Mouse (Mus musculus) hindbrain, postnatal 0 days (tissue): ENCODE measurements around the gene Gm30083. TPM values are rescaled to one million over a fixed set of nuclear protein-coding genes. Genes with fewer than 3 reads are reported as not detected.

Source experiments
- ATAC-seq: fragments of 200-750 bp; cut with Nextera tagmentation; 2 replicates; pipeline ENCODE4 v1.8.0; 2017; ENCODE audit warnings: mild to moderate bottlenecking, moderate TSS enrichment, moderate library complexity
- DNase-seq: peaks from one replicate; pipeline ENCODE4 v3.0.0-alpha.2; 2015; ENCODE audit warnings: low spot score
- H3K27ac ChIP-seq: fragments of 300-500 bp; sonication (generic); 2 replicates; pipeline ENCODE4 v1.5.1; 2014; ENCODE audit warnings: mild to moderate bottlenecking
- H3K27me3 ChIP-seq: fragments of 300-500 bp; sonication (generic); 2 replicates; pipeline ENCODE4 v1.6.1; 2014; ENCODE audit warnings: low read length, mixed read lengths; ENCODE audit not compliant: insufficient read depth
- H3K36me3 ChIP-seq: fragments of 300-500 bp; sonication (generic); 2 replicates; pipeline ENCODE4 v1.6.1; 2014; ENCODE audit warnings: low read length, mixed read lengths; ENCODE audit not compliant: insufficient read depth
- H3K4me1 ChIP-seq: fragments of 300-500 bp; sonication (generic); 2 replicates; pipeline ENCODE4 v1.6.1; 2014; ENCODE audit warnings: antibody characterized with exemption, low read length, mixed read lengths; ENCODE audit not compliant: insufficient read depth
- H3K4me2 ChIP-seq: fragments of 300-500 bp; sonication (generic); 2 replicates; pipeline ENCODE4 v1.6.1; 2014; ENCODE audit warnings: low read depth, mild to moderate bottlenecking, low read length, moderate library complexity, mixed read lengths
- H3K4me3 ChIP-seq: fragments of 300-500 bp; sonication (generic); 2 replicates; pipeline ENCODE4 v1.5.1; 2014; ENCODE audit warnings: low read length
- H3K9ac ChIP-seq: fragments of 300-500 bp; sonication (generic); replicated peaks from 2 replicates; pipeline ENCODE4 v1.6.1; 2014; ENCODE audit warnings: mild to moderate bottlenecking, low read length, moderate library complexity, mixed read lengths
- H3K9me3 ChIP-seq: fragments of 300-500 bp; sonication (generic); 2 replicates; pipeline ENCODE4 v1.6.1; 2016; ENCODE audit warnings: low read length, mixed read lengths
- CTCF ChIP-seq: IDR thresholded peaks from 2 replicates; pipeline ENCODE4 v1.5.1; 2016; ENCODE audit warnings: antibody characterized with exemption, control low read depth, low read depth
- WGBS: fragments of 180-500 bp; shearing (Covaris S2); extraction: QIAGEN DNeasy Blood & Tissue Kit; methylation state at CpG from one replicate; pipeline ENCODE4 v1.1.7; 2014; 5-methylcytosine and 5-hydroxymethylcytosine counted together
- polyA plus RNA-seq: library from polyadenylated mRNA; unstranded; fragments of >200 nt; fragmentation: Nextera tagmentation; extraction: Ambion mirVana; gene quantifications from 2 replicates; pipeline ENCODE4 v1.2.1, GENCODE M21; 2015
- total RNA-seq: library from RNA; depleted of rRNA; stranded (reverse); fragments of >200 nt; gene quantifications from 2 replicates; pipeline ENCODE4 v1.2.3, GENCODE M21; 2014

Gene Gm30083
- total and polyA plus RNA-seq, 2 experiments from 2014 or later: not detected

DNA sequence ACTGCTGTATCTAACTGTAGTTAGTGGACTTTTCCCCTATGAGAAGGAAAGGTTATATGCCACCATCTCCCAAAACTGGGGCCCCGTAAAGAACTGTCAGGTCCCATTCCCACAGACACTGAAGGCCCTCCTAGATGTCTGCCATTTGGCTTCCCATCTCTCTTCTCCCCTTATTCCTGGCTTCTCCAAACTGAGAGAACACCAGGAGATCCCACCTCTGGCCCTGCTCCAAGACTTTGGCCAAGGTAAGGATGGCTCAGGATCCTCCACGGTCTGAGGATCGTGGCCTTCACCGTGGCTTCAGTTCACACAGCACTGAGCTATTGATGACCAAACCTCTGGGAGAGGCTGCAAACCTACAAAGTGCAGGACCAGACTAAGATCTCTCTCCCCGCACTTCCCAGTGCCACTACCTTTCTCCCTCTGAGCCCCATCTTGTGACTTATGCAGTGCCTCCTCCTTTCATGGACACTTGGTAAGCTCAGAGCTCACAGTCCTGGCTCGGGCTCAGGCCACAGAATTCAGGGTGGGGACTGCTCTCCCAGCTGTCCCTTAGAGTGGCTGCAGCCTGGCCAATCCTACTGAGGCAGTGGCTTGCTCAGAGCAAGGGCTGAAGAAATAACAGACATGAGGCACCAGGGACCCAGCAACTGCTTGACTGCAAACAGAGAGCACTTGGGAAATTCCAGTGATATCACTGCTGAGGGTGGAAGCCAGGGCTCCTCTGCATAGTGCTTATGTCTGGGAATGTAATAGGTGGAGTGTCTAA, 21.3 kb downstream of the Gm30083 start:
- no peaks in the 10 kb centered on the region for H3K27me3 ChIP-seq
- H3K4me1 ChIP-seq: no peaks in the 10 kb centered on the region
- no peak overlapping the region for H3K4me2 ChIP-seq
- H3K9me3 ChIP-seq: no peaks in the 10 kb centered on the region
- no peak for DNase-seq
- H3K4me3 ChIP-seq: no peak overlapping the region
- no peak overlapping the region for H3K9ac ChIP-seq
- WGBS: 92% methylated on average over 6 of the region's 6 CpGs
- no peaks in the 10 kb centered on the region for H3K36me3 ChIP-seq
- TF ChIP-seq CTCF: no peak
- ATAC-seq: no peak
- no peak overlapping the region for H3K27ac ChIP-seq

DNA sequence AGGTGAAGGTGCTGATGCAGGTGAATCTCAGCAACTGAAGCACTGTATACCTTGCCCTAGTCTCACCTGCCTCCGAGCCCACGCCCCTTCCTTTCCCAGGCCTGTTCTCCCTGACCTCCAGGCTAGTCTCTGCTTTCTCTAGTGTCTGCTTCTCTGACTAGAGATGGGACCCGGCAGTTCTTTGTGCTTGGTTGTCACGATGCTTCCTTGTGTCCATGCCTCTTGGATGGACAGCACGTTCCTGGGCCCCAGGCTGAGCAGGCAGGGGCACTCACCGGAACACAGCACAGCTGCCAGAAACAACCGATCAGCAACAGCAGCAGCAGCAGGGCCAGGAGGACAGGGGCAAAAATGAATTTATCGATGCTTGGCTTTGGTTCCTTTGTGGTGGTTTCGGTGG, 21.9 kb downstream of the Gm30083 start:
- Histone ChIP-seq H3K27ac (no peak overlapping the region), H3K4me3 (no peak overlapping the region), H3K36me3 (no peaks in the 10 kb centered on the region), H3K9me3 (no peaks in the 10 kb centered on the region), H3K9ac (no peak overlapping the region), H3K27me3 (no peaks in the 10 kb centered on the region), H3K4me2 (no peak overlapping the region), H3K4me1 (no peaks in the 10 kb centered on the region)
- ATAC-seq (no peak), DNase-seq (no peak)
- 87% methylated on average over 9 of the region's 9 CpGs for WGBS
- TF ChIP-seq CTCF: no peak

DNA sequence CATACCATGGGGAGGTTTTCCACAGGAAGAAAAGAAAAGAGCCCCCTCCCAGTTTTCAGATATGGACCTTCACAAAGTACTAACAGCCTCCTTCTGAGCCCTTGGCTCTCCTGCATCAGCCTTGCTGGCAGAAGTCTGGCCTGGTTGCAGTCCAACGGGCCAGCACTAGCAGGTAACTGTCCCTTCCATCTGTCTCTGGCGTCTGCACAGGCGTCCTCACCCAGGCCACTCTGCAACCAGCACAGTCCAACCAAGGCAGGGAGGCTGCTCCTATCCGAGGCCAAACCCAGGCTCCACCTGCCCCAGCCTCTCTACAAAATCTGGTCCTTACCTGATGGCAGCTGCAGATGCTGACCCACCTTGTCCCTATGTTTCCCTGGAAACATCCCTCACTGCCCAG, 23.0 kb downstream of the Gm30083 start:
- no peak for TF ChIP-seq CTCF
- Histone ChIP-seq H3K27ac (no peak overlapping the region), H3K27me3 (no peaks in the 10 kb centered on the region), H3K4me1 (no peaks in the 10 kb centered on the region), H3K4me2 (no peak overlapping the region), H3K4me3 (no peak overlapping the region), H3K9me3 (no peaks in the 10 kb centered on the region), H3K36me3 (no peaks in the 10 kb centered on the region), H3K9ac (no peak overlapping the region)
- ATAC-seq: no peak
- no peak for DNase-seq
- WGBS: 81% methylated on average over 4 of the region's 4 CpGs

DNA sequence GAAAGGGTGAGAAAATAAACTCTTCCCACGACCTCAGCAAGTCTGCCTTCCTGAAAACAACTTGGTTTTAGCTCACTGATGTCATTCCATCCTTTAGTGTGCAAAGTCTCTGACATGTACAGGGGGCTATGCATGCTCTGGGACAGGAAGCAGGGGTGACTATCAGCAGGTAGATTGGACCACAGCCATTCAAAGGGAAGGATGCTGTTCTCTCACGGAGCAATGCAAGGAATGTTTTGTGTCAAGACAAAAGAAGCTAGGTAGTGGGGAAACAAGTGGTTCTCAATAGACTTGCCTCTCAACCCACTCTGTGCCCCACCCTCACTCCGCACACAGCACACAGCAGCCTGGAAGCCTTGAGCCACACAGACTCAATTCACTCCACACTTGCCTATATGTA, 25.8 kb downstream of the Gm30083 start:
- H3K4me1 ChIP-seq: no peaks in the 10 kb centered on the region
- no peak for DNase-seq
- no peaks in the 10 kb centered on the region for H3K36me3 ChIP-seq
- H3K4me2 ChIP-seq: no peak overlapping the region
- no peaks in the 10 kb centered on the region for H3K27me3 ChIP-seq
- H3K4me3 ChIP-seq: no peak overlapping the region
- H3K27ac ChIP-seq: no peak overlapping the region
- ATAC-seq: no peak
- no peak for TF ChIP-seq CTCF
- 49% methylated on average over 3 of the region's 3 CpGs for WGBS
- H3K9me3 ChIP-seq: no peaks in the 10 kb centered on the region
- no peak overlapping the region for H3K9ac ChIP-seq

DNA sequence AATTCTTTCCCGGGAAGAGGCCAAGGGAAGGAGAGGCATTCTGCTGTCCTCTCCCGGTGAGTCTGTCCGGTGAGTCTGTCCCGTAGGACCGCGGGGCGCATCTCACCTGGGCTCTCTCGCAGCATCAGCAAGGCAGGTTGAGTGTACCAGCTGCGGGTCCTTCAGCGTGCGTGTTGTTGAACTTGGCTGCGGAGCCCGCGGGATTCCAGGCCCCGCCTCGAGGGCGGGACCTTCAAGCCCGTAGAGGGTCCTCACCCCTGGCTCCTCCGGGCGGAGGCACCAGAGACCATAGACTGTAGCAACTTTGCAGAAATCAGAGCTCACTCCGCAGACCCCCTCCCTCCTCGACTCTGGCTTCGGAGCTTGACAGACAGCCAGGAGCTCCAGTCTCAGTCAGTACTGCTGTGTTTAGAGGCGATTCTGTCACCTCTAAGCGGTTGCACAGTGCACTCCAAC, 36.4 kb downstream of the Gm30083 start, which contains the start of gene Zfp488:
Gene Zfp488 (minus strand): TSS at position 161 of the 456 bp plus-strand sequence.
- TF ChIP-seq CTCF: no peak
- H3K4me1 ChIP-seq: 0 out of 2 replicates have a peak, but pooled peaks cover 5% of the 10 kb centered on the region
- peak within 1 kb of the TSS; percentile 41; the same call in 1 of the 2 replicates for H3K27ac ChIP-seq
- peak within 1 kb of the TSS; percentile 48 for H3K9ac ChIP-seq
- peak within 1 kb of the TSS; percentile 89 for H3K4me2 ChIP-seq
- no peaks in the 10 kb centered on the region for H3K9me3 ChIP-seq
- ATAC-seq (peak; percentile 80), DNase-seq (peak; percentile 68)
- WGBS: under 1% methylated on average over 25 of the region's 25 CpGs
- no peaks in the 10 kb centered on the region for H3K36me3 ChIP-seq
- peak within 1 kb of the TSS; percentile 43 for H3K4me3 ChIP-seq
- H3K27me3 ChIP-seq: no peaks in the 10 kb centered on the region

DNA sequence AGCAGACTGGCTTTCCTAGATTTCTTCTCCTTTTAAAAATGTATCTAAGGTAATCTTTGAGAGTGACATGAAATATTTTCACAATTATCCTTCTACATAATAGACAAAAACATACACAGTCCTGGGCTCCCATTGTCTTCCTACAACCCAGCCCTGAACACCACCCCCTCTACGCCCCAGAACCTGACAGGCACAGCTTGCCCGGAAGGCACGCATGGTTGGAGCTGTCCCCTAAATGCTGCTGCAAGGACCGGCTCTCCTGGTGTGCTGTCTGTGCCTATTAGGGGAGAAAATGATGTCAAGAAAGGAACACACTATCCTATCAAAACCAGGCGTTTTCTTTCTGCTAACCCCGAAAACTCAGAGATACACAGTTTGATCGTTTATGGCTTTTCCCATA, 37.2 kb downstream of the Gm30083 start:
- Histone ChIP-seq H3K36me3 (no peaks in the 10 kb centered on the region), H3K9ac (peak overlapping the region; percentile 48; the same call in 1 of the 2 replicates), H3K27me3 (no peaks in the 10 kb centered on the region), H3K4me3 (peak overlapping the region; percentile 43), H3K4me2 (peak overlapping the region; percentile 89), H3K27ac (0 out of 2 replicates have a peak overlapping the region, but pooled peaks have one; percentile 41), H3K9me3 (no peaks in the 10 kb centered on the region), H3K4me1 (0 out of 2 replicates have a peak, but pooled peaks cover 5% of the 10 kb centered on the region)
- DNase-seq: peak; percentile 40
- 29% methylated on average over 7 of the region's 7 CpGs for WGBS
- ATAC-seq: no peak
- no peak for TF ChIP-seq CTCF

DNA sequence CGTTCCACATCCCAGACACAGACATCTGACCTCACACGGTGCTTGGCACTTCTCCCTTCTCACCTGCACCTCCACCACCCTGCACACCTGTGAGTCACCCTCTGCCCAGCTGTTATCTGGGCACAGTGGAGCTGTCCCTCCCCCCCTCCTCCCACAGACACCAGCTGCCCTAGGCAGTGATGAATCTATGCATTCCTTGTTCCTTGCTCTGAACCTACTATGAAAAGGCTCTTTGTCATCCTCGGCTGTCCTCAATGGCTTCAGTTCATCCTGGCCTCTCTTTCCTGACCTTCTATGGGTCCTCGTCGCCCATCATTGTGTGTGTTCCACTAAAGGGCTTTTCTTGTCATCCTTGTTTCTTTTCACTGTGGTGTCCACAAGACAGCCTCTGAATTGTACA, 40.2 kb downstream of the Gm30083 start:
- 0 out of 2 replicates have a peak, but pooled peaks cover 5% of the 10 kb centered on the region for H3K4me1 ChIP-seq
- no peak for TF ChIP-seq CTCF
- H3K36me3 ChIP-seq: no peaks in the 10 kb centered on the region
- peak; percentile 45; the same call in 1 of the 2 replicates for ATAC-seq
- DNase-seq: no peak
- WGBS: 46% methylated on average over 5 of the region's 5 CpGs
- no peak overlapping the region for H3K4me3 ChIP-seq
- no peaks in the 10 kb centered on the region for H3K9me3 ChIP-seq
- no peak overlapping the region for H3K4me2 ChIP-seq
- no peak overlapping the region for H3K9ac ChIP-seq
- no peaks in the 10 kb centered on the region for H3K27me3 ChIP-seq
- no peak overlapping the region for H3K27ac ChIP-seq
